In genomic region chr11:50603082-50603910, GRCm38 (mm10) we compare ENCODE assay signal across 9 mouse cellular contexts. TPM values are rescaled to one million over a fixed set of nuclear protein-coding genes. Genes with fewer than 3 reads are reported as not detected.
A peak's percentile ranks its signal among the peaks of the same experiment; 100 is the strongest.
DNase-seq lines count a peak whose midpoint lies in the region; ATAC-seq and TF ChIP-seq lines count a peak whose summit lies in the region.
"Had no signal": no experiment of that assay in that cellular context is flagged by ENCODE, and none has a peak within 500 bp of the region (broad histone marks: within the 10 kb centered on the region; RNA-seq: fewer than 3 reads in every experiment).

No protein-coding gene starts in this region.

- peak; percentile 49 for DNase-seq in kidney, postnatal 0 days (ENCODE audit: low spot score)
- no peak for DNase-seq in kidney, adult 8-10 months
- peak; percentile 81 to 84 for DNase-seq in cerebellum, postnatal 10 days
- peak; percentile 68 for DNase-seq in gastrocnemius, postnatal 10 days
- DNase-seq in lung, postnatal 10 days = peak; percentile 78
- peak; percentile 53 for DNase-seq in retina, embryonic 14.5 days (ENCODE audit: low spot score)

- H3K4me3 ChIP-seq in kidney, postnatal 0 days (replicated peaks; ENCODE audit: low read depth, low read length) = peak overlapping the region; percentile 57
- peak overlapping the region; percentile 78 for H3K4me3 ChIP-seq in hindbrain, embryonic 16.5 days (ENCODE audit: low read length)

- peak; percentile 46; the same call in 1 of the 2 replicates for TF ChIP-seq CTCF in kidney, postnatal 0 days (IDR thresholded peaks at IDR 0.05; ENCODE audit: low read depth)

- no peak overlapping the region for H3K9ac ChIP-seq in kidney, postnatal 0 days (ENCODE audit: low read depth, low read length)
- peak overlapping the region; percentile 80 for H3K9ac ChIP-seq in hindbrain, embryonic 16.5 days (ENCODE audit: low read depth, low read length)

- peak overlapping the region; percentile 94 for H3K4me2 ChIP-seq in kidney, postnatal 0 days (ENCODE audit: low read length)
- H3K4me2 ChIP-seq in hindbrain, embryonic 16.5 days (ENCODE audit: low read length) = peak overlapping the region; percentile 99

- peaks cover 34% of the 10 kb centered on the region for H3K27me3 ChIP-seq in kidney, postnatal 0 days (ENCODE audit: insufficient read depth, low read length)
- peaks cover 36% of the 10 kb centered on the region for H3K27me3 ChIP-seq in hindbrain, embryonic 16.5 days (replicated peaks; ENCODE audit: control insufficient read depth, insufficient read depth, low read length)

- no peak overlapping the region for H3K27ac ChIP-seq in kidney, postnatal 0 days
- H3K27ac ChIP-seq in hindbrain, embryonic 16.5 days (ENCODE audit: low read depth, low read length) = no peak overlapping the region

- WGBS in kidney, postnatal 0 days = 2% methylated on average over 49 of the region's 52 CpGs
- under 1% methylated on average over 46 of the region's 52 CpGs for WGBS in hindbrain, embryonic 16.5 days

- ATAC-seq in kidney, postnatal 0 days (replicated peaks; ENCODE audit: low FRiP score, low read depth) = peak; percentile 53
- peak; percentile 57 for ATAC-seq in hindbrain, embryonic 16.5 days
- no peak for ATAC-seq in megakaryocyte, adult 5-6 weeks (ENCODE audit: poor library complexity, severe bottlenecking)
- ATAC-seq: Patski had no signal

- no peaks in the 10 kb centered on the region for H3K36me3 ChIP-seq in kidney, postnatal 0 days (ENCODE audit: insufficient read depth, low read length)
- no peaks in the 10 kb centered on the region for H3K36me3 ChIP-seq in hindbrain, embryonic 16.5 days (ENCODE audit: control insufficient read depth, insufficient read depth, low read length)

- H3K9me3 ChIP-seq in kidney, postnatal 0 days (replicated peaks; ENCODE audit: low read length) = no peaks in the 10 kb centered on the region
- H3K9me3 ChIP-seq in hindbrain, embryonic 16.5 days (ENCODE audit: control insufficient read depth, low read length) = no peaks in the 10 kb centered on the region

- H3K4me1 ChIP-seq in kidney, postnatal 0 days (replicated peaks; ENCODE audit: insufficient read depth, low read length) = peaks cover 7% of the 10 kb centered on the region; the same call in 1 of the 2 replicates
- H3K4me1 ChIP-seq in hindbrain, embryonic 16.5 days (ENCODE audit: control insufficient read depth, insufficient read depth, low read depth, low read length) = peaks cover 15% of the 10 kb centered on the region

RNA-seq across cellular contexts. Expression of gene Adamts2, which starts 1.4 kb away (rescaled TPM):
- 5.0 and 5.2 TPM in 2 replicates for polyA plus RNA-seq in kidney, postnatal 0 days (2015; fragmentation: Nextera tagmentation; extraction: Ambion mirVana)
- total RNA-seq in gastrocnemius, postnatal 10 days (2021) = 10 to 100 TPM; 27.3 to 37.4 TPM
- polyA plus RNA-seq in hindbrain, embryonic 16.5 days (2015; fragmentation: Nextera tagmentation; extraction: Ambion mirVana) = 4.7 and 5.3 TPM in 2 replicates
- 0.21 and 0.27 TPM in 2 replicates for total RNA-seq in megakaryocyte, adult 5-6 weeks (2015)
- total RNA-seq in megakaryocyte, adult 5-6 weeks (2017) = 0.11 and 0.12 TPM in 2 replicates

Comparison
In these comparisons a context has a peak if more than half of its experiments do, and no peak if none do; other contexts are left out.
1. DNase-seq: peak in kidney, postnatal 0 days (single experiment), cerebellum, postnatal 10 days (2 of 2), gastrocnemius, postnatal 10 days (single experiment), lung, postnatal 10 days (single experiment) and retina, embryonic 14.5 days (single experiment); none in kidney, adult 8-10 months (0 of 2).
2. RNA of gene Adamts2, which starts 1.4 kb away (total RNA-seq): 27.3 to 37.4 TPM in gastrocnemius, postnatal 10 days; 0.11 to 0.27 TPM in megakaryocyte, adult 5-6 weeks; every median in the first group is over 10 times any median in the second.